Mouse (Mus musculus) forebrain, embryonic 15.5 days (tissue): ENCODE results near the gene Anks1b. TPM values are rescaled to one million over a fixed set of nuclear protein-coding genes. Genes with fewer than 3 reads are reported as not detected.
A peak's percentile ranks its signal among the peaks of the same experiment; 100 is the strongest.

ENCODE experiments used
- ATAC-seq: fragments of 200-750 bp; cut with Nextera tagmentation; replicated peaks from 2 replicates; pipeline ENCODE4 v1.8.0; 2017; ENCODE audit warnings: mild to moderate bottlenecking, moderate TSS enrichment, moderate library complexity
- H3K27ac ChIP-seq: fragments of 300-500 bp; sonication (generic); replicated peaks from 2 replicates; pipeline ENCODE4 v1.5.1; 2015; ENCODE audit warnings: mild to moderate bottlenecking, inconsistent platforms
- H3K27me3 ChIP-seq: fragments of 300-500 bp; sonication (generic); 2 replicates; pipeline ENCODE4 v1.6.1; 2015; ENCODE audit warnings: inconsistent platforms
- H3K36me3 ChIP-seq: fragments of 300-500 bp; sonication (generic); 2 replicates; pipeline ENCODE4 v1.6.1; 2015; ENCODE audit warnings: mild to moderate bottlenecking, inconsistent platforms
- H3K4me1 ChIP-seq: fragments of 300-500 bp; sonication (generic); 2 replicates; pipeline ENCODE4 v1.6.1; 2015; ENCODE audit warnings: inconsistent platforms
- H3K4me2 ChIP-seq: fragments of 300-500 bp; sonication (generic); replicated peaks from 2 replicates; pipeline ENCODE4 v1.6.1; 2015; ENCODE audit warnings: mild to moderate bottlenecking, inconsistent platforms
- H3K4me3 ChIP-seq: fragments of 300-500 bp; sonication (generic); 2 replicates; pipeline ENCODE4 v1.5.1; 2015; ENCODE audit warnings: mild to moderate bottlenecking, inconsistent platforms
- H3K9ac ChIP-seq: fragments of 300-500 bp; sonication (generic); replicated peaks from 2 replicates; pipeline ENCODE4 v1.6.1; 2015; ENCODE audit warnings: mild to moderate bottlenecking, inconsistent platforms
- H3K9me3 ChIP-seq: fragments of 300-500 bp; sonication (generic); 2 replicates; pipeline ENCODE4 v1.6.1; 2016; ENCODE audit warnings: inconsistent platforms
- WGBS: fragments of 180-500 bp; shearing (Covaris S2); methylation state at CpG from one replicate; pipeline ENCODE4 v1.1.7; 2015; ENCODE audit warnings: mixed read lengths; 5-methylcytosine and 5-hydroxymethylcytosine counted together
- polyA plus RNA-seq: library from polyadenylated mRNA; unstranded; fragments of >200 nt; fragmentation: Nextera tagmentation; extraction: Ambion mirVana; gene quantifications from 2 replicates; pipeline ENCODE4 v1.2.1, GENCODE M21; 2015

Gene Anks1b
- polyA plus RNA-seq, 1 experiment from 2014 or later, result 63.1 TPM

- ATAC-seq, result no peak
- Histone ChIP-seq H3K4me2 (no peak overlapping the region), H3K9me3 (no peaks in the 10 kb centered on the region), H3K27me3 (no peaks in the 10 kb centered on the region), H3K4me3 (no peak overlapping the region), H3K4me1 (peaks cover 9% of the 10 kb centered on the region), H3K9ac (no peak overlapping the region), H3K27ac (no peak overlapping the region), H3K36me3 (no peaks in the 10 kb centered on the region)
- 11% methylated on average over 1 of the region's 1 CpGs for WGBS
Observed at GRCm38 (mm10) chr10:90531813-90532212, 658.5 kb downstream of the Anks1b start.

DNA sequence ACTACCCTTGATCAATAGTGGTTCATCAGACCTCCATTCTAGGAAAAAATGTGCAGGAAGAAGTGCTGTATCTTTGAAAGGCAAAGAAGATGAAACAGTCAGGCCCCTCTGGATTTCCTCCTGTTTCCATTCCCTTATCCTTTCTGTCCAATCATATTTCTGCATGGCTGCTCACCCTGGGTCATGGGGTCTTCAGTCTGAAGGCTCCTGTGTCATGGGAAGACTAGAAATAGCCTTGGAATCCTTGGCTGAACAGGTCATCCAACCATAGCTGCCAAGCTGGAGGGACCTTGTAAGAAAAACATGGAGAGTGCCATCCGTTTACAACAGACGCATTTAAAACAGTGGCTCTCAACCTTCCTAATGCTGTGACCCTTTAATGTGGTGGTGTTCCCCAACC lies 662.1 kb downstream of the Anks1b start:
- H3K36me3 ChIP-seq, result no peaks in the 10 kb centered on the region
- no peak overlapping the region for H3K4me3 ChIP-seq
- no peak overlapping the region for H3K27ac ChIP-seq
- 96% methylated on average over 2 of the region's 2 CpGs for WGBS
- no peaks in the 10 kb centered on the region for H3K27me3 ChIP-seq
- no peak for ATAC-seq
- peaks cover 9% of the 10 kb centered on the region for H3K4me1 ChIP-seq
- no peak overlapping the region for H3K9ac ChIP-seq
- no peak overlapping the region for H3K4me2 ChIP-seq
- H3K9me3 ChIP-seq, result no peaks in the 10 kb centered on the region

GRCm38 (mm10) chr10:90546635-90547034 lies 673.3 kb downstream of the Anks1b start:
- no peak for ATAC-seq
- 58% methylated on average over 3 of the region's 3 CpGs for WGBS

DNA sequence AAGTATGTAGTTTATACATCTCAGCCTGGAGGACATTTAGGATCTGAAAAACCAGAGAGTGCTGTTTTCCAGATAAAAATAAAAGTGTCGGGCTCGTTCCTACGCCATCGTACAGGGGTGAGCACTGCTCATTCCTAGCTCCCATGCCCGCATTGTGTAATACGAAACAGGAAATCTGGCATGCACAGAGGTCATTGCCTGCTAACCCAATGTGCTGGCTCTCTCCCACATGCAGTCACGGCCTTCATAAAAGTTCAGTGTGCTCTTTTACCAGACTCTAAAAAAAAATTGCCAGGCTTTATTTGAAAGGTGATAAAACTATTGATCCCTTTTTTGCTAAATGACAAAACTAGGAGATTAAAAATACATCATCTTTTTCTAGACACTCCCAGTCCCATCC lies 689.6 kb downstream of the Anks1b start:
- no peak for ATAC-seq
- Histone ChIP-seq H3K27me3 (no peaks in the 10 kb centered on the region), H3K36me3 (no peaks in the 10 kb centered on the region), H3K4me1 (no peaks in the 10 kb centered on the region), H3K4me2 (no peak overlapping the region), H3K27ac (no peak overlapping the region), H3K9me3 (no peaks in the 10 kb centered on the region), H3K4me3 (no peak overlapping the region), H3K9ac (no peak overlapping the region)
- 88% methylated on average over 7 of the region's 7 CpGs for WGBS

More at GRCm38 (mm10) chr10:90546635-90547034, 673.3 kb downstream of the Anks1b start:
- H3K9me3 ChIP-seq, result no peaks in the 10 kb centered on the region
- no peaks in the 10 kb centered on the region for H3K36me3 ChIP-seq
- H3K4me2 ChIP-seq, result no peak overlapping the region
- H3K9ac ChIP-seq, result no peak overlapping the region
- H3K4me1 ChIP-seq, result no peaks in the 10 kb centered on the region
- no peaks in the 10 kb centered on the region for H3K27me3 ChIP-seq
- H3K4me3 ChIP-seq, result no peak overlapping the region
- H3K27ac ChIP-seq, result peak overlapping the region; percentile 23; the same call in 1 of the 2 replicates

DNA sequence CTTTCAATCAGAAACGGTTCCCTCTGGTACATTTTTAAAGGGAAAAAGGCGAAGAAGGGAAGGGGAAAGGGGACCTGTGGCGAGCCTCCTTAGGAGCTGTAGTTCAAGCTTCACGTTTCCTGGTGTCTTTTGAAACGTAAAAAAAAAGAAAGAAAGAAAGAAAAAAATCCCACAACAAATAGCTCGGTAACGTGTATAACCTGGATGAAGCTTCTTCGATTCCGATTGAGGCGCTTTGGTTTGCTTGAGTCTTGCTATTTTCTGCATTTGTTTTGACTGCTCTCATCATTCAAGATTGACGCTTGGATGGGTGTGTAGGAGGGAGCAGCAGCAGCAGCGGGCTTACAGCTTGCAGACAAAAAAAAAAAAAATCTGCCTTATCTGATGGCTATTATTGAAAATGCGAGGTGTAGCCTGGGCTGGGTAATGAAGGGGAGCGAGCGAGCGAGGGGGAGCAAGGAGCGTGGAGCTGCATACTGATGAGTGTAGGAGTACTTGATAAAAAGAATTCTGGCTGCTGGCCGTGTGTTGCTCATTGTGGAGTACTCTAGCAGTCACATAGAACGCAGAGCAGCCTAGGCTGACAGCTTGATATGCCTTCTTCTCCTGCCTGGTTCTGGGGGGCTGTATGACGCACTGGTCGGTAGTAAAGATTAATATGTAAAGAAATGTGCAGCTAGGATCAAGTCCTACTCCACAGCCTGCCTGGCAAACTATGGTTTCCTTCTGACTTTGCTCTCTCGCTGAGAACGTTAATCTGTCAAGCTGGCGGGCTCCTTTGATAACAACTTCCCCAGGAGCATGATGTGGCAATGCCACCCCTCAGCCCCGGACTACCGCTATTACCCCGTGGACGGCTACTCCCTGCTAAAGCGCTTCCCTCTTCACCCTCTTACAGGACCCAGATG lies 703.1 kb downstream of the Anks1b start:
- WGBS, result 5% methylated on average over 29 of the region's 29 CpGs
- peak; percentile 98 for ATAC-seq
- peak overlapping the region; percentile 88 for H3K27ac ChIP-seq
- H3K27me3 ChIP-seq, result no peaks in the 10 kb centered on the region
- no peaks in the 10 kb centered on the region for H3K36me3 ChIP-seq
- H3K4me2 ChIP-seq, result peak overlapping the region; percentile 63
- H3K9ac ChIP-seq, result peak overlapping the region; percentile 54
- H3K4me1 ChIP-seq, result peaks cover 28% of the 10 kb centered on the region
- no peaks in the 10 kb centered on the region for H3K9me3 ChIP-seq
- peak overlapping the region; percentile 48 for H3K4me3 ChIP-seq

DNA sequence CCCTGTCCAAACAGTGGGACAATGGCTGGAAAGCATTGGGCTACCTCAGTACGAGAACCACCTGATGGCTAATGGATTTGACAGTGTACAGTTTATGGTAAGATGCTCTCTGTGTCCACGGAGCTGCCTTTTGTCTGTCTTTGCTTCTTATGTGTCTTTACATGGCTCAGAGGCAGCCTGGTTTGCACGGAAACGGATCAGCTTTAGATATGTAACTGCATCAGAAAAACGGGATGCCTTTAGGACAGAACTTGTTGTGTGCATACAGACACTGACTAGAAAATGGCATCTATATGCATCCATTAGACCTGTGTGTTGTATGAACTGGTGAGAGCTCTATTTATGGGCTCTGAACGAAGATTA lies 703.8 kb downstream of the Anks1b start:
- H3K9me3 ChIP-seq, result no peaks in the 10 kb centered on the region
- peak overlapping the region; percentile 54 for H3K9ac ChIP-seq
- no peaks in the 10 kb centered on the region for H3K27me3 ChIP-seq
- peak; percentile 30; the same call in 1 of the 2 replicates for ATAC-seq
- H3K4me1 ChIP-seq, result peaks cover 28% of the 10 kb centered on the region
- peak overlapping the region; percentile 88 for H3K27ac ChIP-seq
- H3K4me2 ChIP-seq, result peak overlapping the region; percentile 63
- WGBS, result 16% methylated on average over 6 of the region's 6 CpGs
- peak overlapping the region; percentile 48 for H3K4me3 ChIP-seq
- no peaks in the 10 kb centered on the region for H3K36me3 ChIP-seq

DNA sequence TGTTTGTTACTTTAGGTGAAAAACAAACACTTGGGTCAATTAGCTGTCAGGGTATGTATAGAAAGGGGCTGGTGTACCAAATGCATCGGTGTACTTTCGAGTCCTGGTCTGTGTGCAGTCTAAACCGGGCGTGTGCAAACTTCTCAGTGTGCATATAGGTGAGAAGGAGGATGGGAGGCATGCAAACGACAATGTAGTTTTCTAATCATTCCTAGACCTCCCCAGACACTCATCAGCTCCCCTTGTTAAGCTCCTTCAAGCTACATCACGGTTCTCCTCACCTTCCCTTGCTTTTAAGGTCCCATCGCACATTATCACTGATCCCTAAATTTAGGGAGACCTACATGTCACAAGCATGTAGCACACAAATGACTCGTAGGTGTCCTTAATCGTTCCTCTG lies 704.5 kb downstream of the Anks1b start:
- peak overlapping the region; percentile 63 for H3K4me2 ChIP-seq
- H3K4me3 ChIP-seq, result peak overlapping the region; percentile 48
- 58% methylated on average over 9 of the region's 9 CpGs for WGBS
- H3K9ac ChIP-seq, result peak overlapping the region; percentile 54
- ATAC-seq, result no peak
- no peaks in the 10 kb centered on the region for H3K9me3 ChIP-seq
- H3K27me3 ChIP-seq, result no peaks in the 10 kb centered on the region
- no peaks in the 10 kb centered on the region for H3K36me3 ChIP-seq
- H3K4me1 ChIP-seq, result peaks cover 32% of the 10 kb centered on the region
- H3K27ac ChIP-seq, result peak overlapping the region; percentile 88

DNA sequence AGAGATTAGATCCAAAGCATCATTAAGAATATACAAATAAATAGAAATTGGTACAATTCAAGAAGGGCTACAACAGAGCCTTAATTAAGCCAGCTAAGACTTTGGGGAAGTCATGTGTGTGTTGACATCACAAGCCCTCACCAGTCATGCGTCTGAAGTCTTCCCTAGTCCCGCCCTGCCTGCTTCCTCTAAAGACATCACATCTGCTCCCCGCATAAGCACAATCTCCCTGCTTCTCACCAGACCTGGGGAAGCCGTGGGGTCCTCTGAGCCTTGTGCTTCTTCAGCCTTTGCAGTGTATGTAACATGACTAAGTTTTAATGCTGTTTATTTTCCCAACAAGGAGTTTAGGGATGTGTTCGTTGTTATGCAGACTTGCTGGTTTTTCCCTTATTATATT lies 706.7 kb downstream of the Anks1b start:
- Histone ChIP-seq H3K9ac (no peak overlapping the region), H3K27me3 (no peaks in the 10 kb centered on the region), H3K9me3 (no peaks in the 10 kb centered on the region), H3K4me2 (no peak overlapping the region; the same call in 1 of the 2 replicates), H3K27ac (no peak overlapping the region), H3K4me1 (peaks cover 31% of the 10 kb centered on the region), H3K4me3 (no peak overlapping the region), H3K36me3 (no peaks in the 10 kb centered on the region)
- WGBS, result 81% methylated on average over 5 of the region's 5 CpGs
- ATAC-seq, result no peak

GRCm38 (mm10) chr10:90584052-90584451 lies 710.7 kb downstream of the Anks1b start:
- Histone ChIP-seq H3K4me1 (peaks cover 8% of the 10 kb centered on the region; the same call in 1 of the 2 replicates), H3K27ac (no peak overlapping the region), H3K36me3 (no peaks in the 10 kb centered on the region), H3K4me2 (no peak overlapping the region), H3K27me3 (no peaks in the 10 kb centered on the region), H3K9ac (no peak overlapping the region), H3K4me3 (no peak overlapping the region), H3K9me3 (no peaks in the 10 kb centered on the region)
- no peak for ATAC-seq
- WGBS, result 88% methylated on average over 4 of the region's 4 CpGs

- peak; percentile 92 for ATAC-seq
- H3K9me3 ChIP-seq, result no peaks in the 10 kb centered on the region
- WGBS, result 11% methylated on average over 3 of the region's 3 CpGs
- H3K27ac ChIP-seq, result peak overlapping the region; percentile 59; the same call in 1 of the 2 replicates
- no peak overlapping the region for H3K4me3 ChIP-seq
- no peak overlapping the region for H3K4me2 ChIP-seq
- H3K36me3 ChIP-seq, result no peaks in the 10 kb centered on the region
- H3K27me3 ChIP-seq, result no peaks in the 10 kb centered on the region
- H3K9ac ChIP-seq, result no peak overlapping the region
- H3K4me1 ChIP-seq, result peaks cover 15% of the 10 kb centered on the region
Observed at GRCm38 (mm10) chr10:90596142-90596541, 722.8 kb downstream of the Anks1b start.

GRCm38 (mm10) chr10:90596576-90596975 lies 723.3 kb downstream of the Anks1b start:
- Histone ChIP-seq H3K4me2 (no peak overlapping the region), H3K9me3 (no peaks in the 10 kb centered on the region), H3K27me3 (no peaks in the 10 kb centered on the region), H3K4me3 (no peak overlapping the region), H3K9ac (no peak overlapping the region), H3K36me3 (no peaks in the 10 kb centered on the region), H3K4me1 (peaks cover 15% of the 10 kb centered on the region), H3K27ac (peak overlapping the region; percentile 59; the same call in 1 of the 2 replicates)
- WGBS, result 9% methylated on average over 3 of the region's 3 CpGs
- peak; percentile 67 for ATAC-seq

DNA sequence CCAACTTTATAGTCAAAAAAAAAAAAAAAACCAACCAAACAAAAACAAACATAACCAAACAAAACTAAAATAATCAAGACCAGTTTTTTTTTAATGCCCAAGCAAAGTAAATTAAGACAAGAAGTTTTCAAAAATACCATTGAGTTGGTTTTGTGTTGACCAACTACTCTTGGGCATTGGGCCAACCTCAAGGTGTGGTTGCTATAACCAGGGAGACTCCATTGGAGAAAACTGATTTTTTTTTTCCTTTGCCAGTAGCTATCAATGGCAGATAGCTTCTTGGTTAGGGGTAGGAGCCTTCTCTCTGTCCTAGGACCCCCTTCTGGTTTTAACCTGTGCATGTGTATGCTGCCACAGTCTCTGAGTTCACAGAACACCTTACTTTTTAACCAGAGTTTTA lies 725.8 kb downstream of the Anks1b start:
- Histone ChIP-seq H3K9ac (no peak overlapping the region), H3K27me3 (no peaks in the 10 kb centered on the region), H3K9me3 (no peaks in the 10 kb centered on the region), H3K4me3 (no peak overlapping the region), H3K27ac (no peak overlapping the region), H3K4me2 (no peak overlapping the region), H3K4me1 (peaks cover 15% of the 10 kb centered on the region), H3K36me3 (no peaks in the 10 kb centered on the region)
- no peak for ATAC-seq
